Mouse (Mus musculus) brown adipose tissue, adult 24 weeks (tissue): ENCODE data around the gene Mall. TPM values are rescaled to one million over a fixed set of nuclear protein-coding genes. Genes with fewer than 3 reads are reported as not detected.

Experiments
- H3K27ac ChIP-seq: fragments of 200-500 bp; replicated peaks from 2 replicates; pipeline ENCODE4 v1.5.1; 2012; ENCODE audit warnings: low read depth, mild to moderate bottlenecking, low read length
- H3K4me1 ChIP-seq: fragments of 200-500 bp; 2 replicates; pipeline ENCODE4 v1.6.1; 2012; ENCODE audit warnings: low read length, mixed read lengths; ENCODE audit not compliant: control insufficient read depth, insufficient read depth, insufficient read length
- H3K4me3 ChIP-seq: fragments of 200-500 bp; 2 replicates; pipeline ENCODE4 v1.5.1; 2012; ENCODE audit warnings: low read depth, mild to moderate bottlenecking, low read length, moderate library complexity; ENCODE audit not compliant: insufficient read depth
- polyA plus RNA-seq: library from polyadenylated mRNA; stranded (reverse); fragments of >200 nt; gene quantifications from 2 replicates; pipeline ENCODE4 v1.2.4, GENCODE M21; 2012; ENCODE audit not compliant: missing spikeins, insufficient read depth, insufficient read length

Mall gene
- polyA plus RNA-seq, 1 experiment = 3.4 TPM

GRCm38 (mm10) chr2:127705267-127705666 lies 24.5 kb downstream of the Mall start:
- Histone ChIP-seq H3K27ac (no peak overlapping the region), H3K4me3 (no peak overlapping the region), H3K4me1 (no peaks in the 10 kb centered on the region)

GRCm38 (mm10) chr2:127689239-127689638 lies 40.5 kb downstream of the Mall start:
- Histone ChIP-seq H3K27ac (no peak overlapping the region), H3K4me3 (no peak overlapping the region), H3K4me1 (no peaks in the 10 kb centered on the region)

- H3K27ac ChIP-seq = no peak overlapping the region
- H3K4me1 ChIP-seq = no peaks in the 10 kb centered on the region
- H3K4me3 ChIP-seq = no peak overlapping the region
Observed at GRCm38 (mm10) chr2:127683687-127684331, 45.9 kb downstream of the Mall start.

- Histone ChIP-seq H3K4me1 (no peaks in the 10 kb centered on the region), H3K4me3 (no peak overlapping the region), H3K27ac (no peak overlapping the region)
Observed at GRCm38 (mm10) chr2:127667843-127668506, 61.8 kb downstream of the Mall start.

- Histone ChIP-seq H3K4me3 (no peak overlapping the region), H3K4me1 (no peaks in the 10 kb centered on the region), H3K27ac (no peak overlapping the region)
Observed at GRCm38 (mm10) chr2:127667015-127667414, 62.7 kb downstream of the Mall start.

GRCm38 (mm10) chr2:127662708-127663107 lies 67.0 kb downstream of the Mall start:
- Histone ChIP-seq H3K27ac (no peak overlapping the region), H3K4me1 (no peaks in the 10 kb centered on the region), H3K4me3 (no peak overlapping the region)

GRCm38 (mm10) chr2:127656086-127656720 lies 73.5 kb downstream of the Mall start, which contains the start of gene Mal:
TSS of gene Mal (minus strand) at chr2:127656695.
- Histone ChIP-seq H3K4me3 (peak within 1 kb of the TSS; percentile 30), H3K27ac (no peak within 1 kb of the TSS), H3K4me1 (peaks cover 4% of the 10 kb centered on the region; the same call in 1 of the 2 replicates)

GRCm38 (mm10) chr2:127655419-127655818 lies 74.3 kb downstream of the Mall start:
- Histone ChIP-seq H3K4me3 (0 out of 2 replicates have a peak overlapping the region, but pooled peaks have one; percentile 13), H3K27ac (no peak overlapping the region)

GRCm38 (mm10) chr2:127654786-127655185 lies 74.9 kb downstream of the Mall start:
- no peak overlapping the region for H3K27ac ChIP-seq
- H3K4me3 ChIP-seq = no peak overlapping the region
- H3K4me1 ChIP-seq = peaks cover 4% of the 10 kb centered on the region; the same call in 1 of the 2 replicates

More at GRCm38 (mm10) chr2:127655419-127655818, 74.3 kb downstream of the Mall start:
- peaks cover 4% of the 10 kb centered on the region; the same call in 1 of the 2 replicates for H3K4me1 ChIP-seq

Other genes with a start within 250 kb of the Mall start
- gene Kcnip3, start 207.8 kb downstream of the Mall start, polyA plus RNA-seq = 0.63 TPM in 1 of 2 replicates, not detected in the other
- not detected in 2 replicates for gene Prom2, start 188.5 kb downstream of the Mall start, polyA plus RNA-seq
- gene Zfp661, start 142.8 kb downstream of the Mall start, polyA plus RNA-seq = 2.1 TPM in 2 replicates
- gene Mrps5, start 142.7 kb downstream of the Mall start, polyA plus RNA-seq = 238 and 284 TPM in 2 replicates
- gene Mal, start 73.2 kb downstream of the Mall start, polyA plus RNA-seq = 1.5 TPM in 2 replicates
- 24.4 and 28.2 TPM in 2 replicates for gene Nphp1, start 59.0 kb upstream of the Mall start, polyA plus RNA-seq
- gene Mtln, start 62.6 kb upstream of the Mall start, polyA plus RNA-seq = 176 and 191 TPM in 2 replicates
- gene Bub1, start 101.9 kb upstream of the Mall start, polyA plus RNA-seq = not detected in 2 replicates
- 0.67 TPM in 1 of 2 replicates, not detected in the other for gene Acoxl, start 108.9 kb upstream of the Mall start, polyA plus RNA-seq